Mouse (Mus musculus): ENCODE measurements around the gene Mecom.

GRCm38 (mm10) chr3:30475591-30475990 lies 72.2 kb downstream of the Mecom start:
- TF ChIP-seq POLR2A (IDR thresholded peaks at IDR 0.05; ENCODE audit: low read depth, low read length) (no peak), CTCF (IDR thresholded peaks at IDR 0.05; ENCODE audit: extremely low read depth, insufficient read depth, insufficient read length, insufficient replicate concordance) (no peak)
